ENCODE assay signal across 10 mouse cellular contexts in genomic region chr4:43927826-43928225, GRCm38 (mm10). TPM values are rescaled to one million over a fixed set of nuclear protein-coding genes. Genes with fewer than 3 reads are reported as not detected.
DNase-seq lines count a peak whose midpoint lies in the region; ATAC-seq and TF ChIP-seq lines count a peak whose summit lies in the region.
"Had no signal": no experiment of that assay in that cellular context is flagged by ENCODE, and none has a peak within 500 bp of the region (broad histone marks: within the 10 kb centered on the region; RNA-seq: fewer than 3 reads in every experiment).

No protein-coding gene starts in this region.

- no peak overlapping the region for H3K4me3 ChIP-seq in kidney, embryonic 14.5 days (ENCODE audit: low read length)
- H3K4me3 ChIP-seq in E14TG2a.4 (replicated peaks; ENCODE audit: low read length) = no peak overlapping the region
- H3K4me3 ChIP-seq: limb, embryonic 12.5 days had no signal

- no peaks in the 10 kb centered on the region for H3K4me1 ChIP-seq in kidney, embryonic 14.5 days (ENCODE audit: control insufficient read depth, insufficient read depth, low read length)
- H3K4me1 ChIP-seq in E14TG2a.4 (replicated peaks; ENCODE audit: low read depth, low read length) = no peaks in the 10 kb centered on the region
- H3K4me1 ChIP-seq: limb, embryonic 12.5 days had no signal

- H3K27ac ChIP-seq in kidney, embryonic 14.5 days (ENCODE audit: low read depth, low read length) = no peak overlapping the region
- H3K27ac ChIP-seq: limb, embryonic 12.5 days had no signal

- peak; percentile 14 for DNase-seq in kidney, adult 9 months
- peak; percentile 13 for DNase-seq in c-Kit-negative CD71-positive TER-119-positive erythroid progenitor cells, embryonic 14.5 days (ENCODE audit: low read depth, low spot score)
- peak; percentile 44 to 58 for DNase-seq in natural killer cell, adult 2 months (ENCODE audit: low spot score in 2 of 2)
- DNase-seq in frontal cortex, postnatal 14 days (ENCODE audit: low spot score in 2 of 2) = no peak
- no peak for DNase-seq in urinary bladder, postnatal 36 days (ENCODE audit: low spot score in 2 of 2)
- no peak for DNase-seq in urinary bladder, adult 18-20 months (ENCODE audit: low spot score in 2 of 2)

- 96% methylated on average over 3 of the region's 3 CpGs for WGBS in kidney, embryonic 14.5 days

- ATAC-seq in kidney, embryonic 14.5 days (ENCODE audit: low FRiP score, low TSS enrichment) = no peak

- H3K9ac ChIP-seq in kidney, embryonic 14.5 days (ENCODE audit: low read depth, low read length) = no peak overlapping the region
- H3K9ac ChIP-seq: limb, embryonic 12.5 days had no signal

- no peak overlapping the region for H3K4me2 ChIP-seq in kidney, embryonic 14.5 days (replicated peaks; ENCODE audit: low read depth, low read length)
- H3K4me2 ChIP-seq: limb, embryonic 12.5 days had no signal

- TF ChIP-seq CTCF in E14TG2a.4 (conservative IDR thresholded peaks at IDR 0.05; ENCODE audit: low read length) = peak; percentile 85

- no peaks in the 10 kb centered on the region for H3K9me3 ChIP-seq in kidney, embryonic 14.5 days (ENCODE audit: control insufficient read depth, low read length)
- no peaks in the 10 kb centered on the region for H3K9me3 ChIP-seq in E14TG2a.4 (ENCODE audit: low read length)

- no peaks in the 10 kb centered on the region for H3K27me3 ChIP-seq in kidney, embryonic 14.5 days (ENCODE audit: control insufficient read depth, insufficient read depth, low read length)
- H3K27me3 ChIP-seq in E14TG2a.4 (ENCODE audit: insufficient read depth, low read length) = no peaks in the 10 kb centered on the region
- H3K27me3 ChIP-seq: limb, embryonic 12.5 days had no signal

- H3K36me3 ChIP-seq in kidney, embryonic 14.5 days (ENCODE audit: control insufficient read depth, insufficient read depth, low read length) = peaks cover 53% of the 10 kb centered on the region
- peaks cover 19% of the 10 kb centered on the region; the same call in 1 of the 2 replicates for H3K36me3 ChIP-seq in E14TG2a.4 (ENCODE audit: insufficient read depth, low read length)

RNA-seq across cellular contexts. Expression of gene Glipr2, which starts 29.4 kb away (rescaled TPM):
- 51.4 and 63.6 TPM in 2 replicates for polyA plus RNA-seq in kidney, embryonic 14.5 days (2014; fragmentation: Nextera tagmentation; extraction: Ambion mirVana)

RNA-seq across cellular contexts. Expression of gene Reck, which starts 52.5 kb away (rescaled TPM):
- polyA plus RNA-seq in kidney, embryonic 14.5 days (2014; fragmentation: Nextera tagmentation; extraction: Ambion mirVana) = 16.9 and 26.2 TPM in 2 replicates

RNA-seq across cellular contexts. Expression of gene Ccin, which starts 55.5 kb away (rescaled TPM):
- not detected in 2 replicates for polyA plus RNA-seq in kidney, embryonic 14.5 days (2014; fragmentation: Nextera tagmentation; extraction: Ambion mirVana)
- polyA plus RNA-seq: embryonic facial prominence, embryonic 14.5 days; limb, embryonic 12.5 days had no signal

Comparison
In these comparisons a context has a peak if more than half of its experiments do, and no peak if none do; other contexts are left out.
1. DNase-seq: peak in kidney, adult 9 months (single experiment), c-Kit-negative CD71-positive TER-119-positive erythroid progenitor cells, embryonic 14.5 days (single experiment) and natural killer cell, adult 2 months (2 of 2); none in frontal cortex, postnatal 14 days (0 of 2), urinary bladder, postnatal 36 days (0 of 2) and urinary bladder, adult 18-20 months (0 of 2).